Mouse (Mus musculus): ENCODE measurements around the gene Gpsm2. TPM values are rescaled to one million over a fixed set of nuclear protein-coding genes. Genes with fewer than 3 reads are reported as not detected.

The Gpsm2 gene
- polyA plus RNA-seq, 2 experiments, result 20.1 to 48.6 TPM

- peak; percentile 73 for ATAC-seq (ENCODE audit: insufficient read depth)
- H3K9ac ChIP-seq (replicated peaks), result peak overlapping the region; percentile 23; the same call in 1 of the 2 replicates
- 19% methylated on average over 6 of the region's 6 CpGs for WGBS (ENCODE audit: insufficient replicate concordance)
- H3K27me3 ChIP-seq (ENCODE audit: control insufficient read depth, insufficient read depth, low read length), result no peaks in the 10 kb centered on the region
- TF ChIP-seq CTCF (IDR thresholded peaks at IDR 0.05; ENCODE audit: low read depth), result no peak
- no peak for TF ChIP-seq EP300 (IDR thresholded peaks at IDR 0.05; ENCODE audit: low read depth)
- DNase-seq (ENCODE audit: low read depth in 3 of 3, low spot score in 3 of 3), result peak; percentile 55 to 67 (median 60)
- peak overlapping the region; percentile 28 to 42; a peak in 3 of 4 replicates for H3K4me3 ChIP-seq (ENCODE audit: insufficient read depth in 1 of 2, low read depth in 2 of 2, low read length in 2 of 2)
- H3K4me1 ChIP-seq (replicated peaks; ENCODE audit: control insufficient read depth in 2 of 2, insufficient read depth in 2 of 2, low read length in 1 of 2), result peaks cover 46 to 49% of the 10 kb centered on the region in 2 experiments
- peak overlapping the region; percentile 79 for H3K27ac ChIP-seq
- no peaks in the 10 kb centered on the region for H3K36me3 ChIP-seq (replicated peaks; ENCODE audit: control insufficient read depth, insufficient read depth, low read depth)
- H3K4me2 ChIP-seq (ENCODE audit: low read depth), result peak overlapping the region; percentile 61
- H3K9me3 ChIP-seq (ENCODE audit: control insufficient read depth, low read length), result no peaks in the 10 kb centered on the region
Observed at GRCm38 (mm10) chr3:108751061-108751460, 29.0 kb upstream of the Gpsm2 start.

- Histone ChIP-seq H3K27ac (no peak overlapping the region), H3K9ac (replicated peaks) (no peak overlapping the region), H3K27me3 (ENCODE audit: control insufficient read depth, insufficient read depth, low read length) (no peaks in the 10 kb centered on the region), H3K4me3 (ENCODE audit: insufficient read depth in 1 of 2, low read depth in 2 of 2, low read length in 2 of 2) (no peak overlapping the region), H3K4me1 (replicated peaks; ENCODE audit: control insufficient read depth in 2 of 2, insufficient read depth in 2 of 2, low read length in 1 of 2) (peaks cover 8 to 15% of the 10 kb centered on the region in 2 experiments), H3K9me3 (ENCODE audit: control insufficient read depth, low read length) (no peaks in the 10 kb centered on the region), H3K36me3 (replicated peaks; ENCODE audit: control insufficient read depth, insufficient read depth, low read depth) (no peaks in the 10 kb centered on the region), H3K4me2 (ENCODE audit: low read depth) (no peak overlapping the region)
- WGBS (ENCODE audit: insufficient replicate concordance), result 83% methylated on average over 4 of the region's 4 CpGs
- DNase-seq (ENCODE audit: low read depth in 3 of 3, low spot score in 3 of 3) (no peak), ATAC-seq (ENCODE audit: insufficient read depth) (no peak)
- TF ChIP-seq EP300 (IDR thresholded peaks at IDR 0.05; ENCODE audit: low read depth), result no peak
- no peak for TF ChIP-seq CTCF (IDR thresholded peaks at IDR 0.05; ENCODE audit: low read depth)
Observed at GRCm38 (mm10) chr3:108744060-108744459, 22.0 kb upstream of the Gpsm2 start.

GRCm38 (mm10) chr3:108739045-108739708, 17.1 kb upstream of the Gpsm2 start, which contains the start of gene Aknad1:
Gene Aknad1, plus strand, starts transcription at chr3:108739658.
- no peak within 1 kb of the TSS for H3K4me3 ChIP-seq (ENCODE audit: insufficient read depth in 1 of 2, low read depth in 2 of 2, low read length in 2 of 2)
- no peaks in the 10 kb centered on the region for H3K9me3 ChIP-seq (ENCODE audit: control insufficient read depth, low read length)
- no peaks in the 10 kb centered on the region; the same call in 1 of the 2 replicates for H3K27me3 ChIP-seq (ENCODE audit: control insufficient read depth, insufficient read depth, low read length)
- no peak for ATAC-seq (ENCODE audit: insufficient read depth)
- WGBS (ENCODE audit: insufficient replicate concordance), result 52% methylated on average over 8 of the region's 8 CpGs
- no peak within 1 kb of the TSS for H3K27ac ChIP-seq
- TF ChIP-seq EP300 (IDR thresholded peaks at IDR 0.05; ENCODE audit: low read depth) (no peak), CTCF (IDR thresholded peaks at IDR 0.05; ENCODE audit: low read depth) (no peak)
- H3K9ac ChIP-seq (replicated peaks), result no peak within 1 kb of the TSS
- H3K4me1 ChIP-seq (replicated peaks; ENCODE audit: control insufficient read depth in 2 of 2, insufficient read depth in 2 of 2, low read length in 1 of 2), result peaks cover 5 to 12% of the 10 kb centered on the region in 2 experiments
- no peaks in the 10 kb centered on the region for H3K36me3 ChIP-seq (replicated peaks; ENCODE audit: control insufficient read depth, insufficient read depth, low read depth)
- H3K4me2 ChIP-seq (ENCODE audit: low read depth), result no peak within 1 kb of the TSS
- no peak for DNase-seq (ENCODE audit: low read depth in 3 of 3, low spot score in 3 of 3)

GRCm38 (mm10) chr3:108737761-108738160, 15.7 kb upstream of the Gpsm2 start:
- WGBS (ENCODE audit: insufficient replicate concordance), result 62% methylated on average over 3 of the region's 3 CpGs
- ATAC-seq (ENCODE audit: insufficient read depth) (no peak), DNase-seq (ENCODE audit: low read depth in 3 of 3, low spot score in 3 of 3) (no peak)
- TF ChIP-seq EP300 (IDR thresholded peaks at IDR 0.05; ENCODE audit: low read depth) (no peak), CTCF (IDR thresholded peaks at IDR 0.05; ENCODE audit: low read depth) (no peak)
- H3K4me2 ChIP-seq (ENCODE audit: low read depth), result no peak overlapping the region
- H3K27me3 ChIP-seq (ENCODE audit: control insufficient read depth, insufficient read depth, low read length), result no peaks in the 10 kb centered on the region; the same call in 1 of the 2 replicates
- H3K4me1 ChIP-seq (replicated peaks; ENCODE audit: control insufficient read depth in 2 of 2, insufficient read depth in 2 of 2, low read length in 1 of 2), result peaks cover 0 to 2% of the 10 kb centered on the region in 2 experiments; a peak in 1 of 4 replicates
- H3K27ac ChIP-seq, result no peak overlapping the region
- no peaks in the 10 kb centered on the region for H3K36me3 ChIP-seq (replicated peaks; ENCODE audit: control insufficient read depth, insufficient read depth, low read depth)
- no peak overlapping the region for H3K4me3 ChIP-seq (ENCODE audit: insufficient read depth in 1 of 2, low read depth in 2 of 2, low read length in 2 of 2)
- no peak overlapping the region for H3K9ac ChIP-seq (replicated peaks)
- no peaks in the 10 kb centered on the region for H3K9me3 ChIP-seq (ENCODE audit: control insufficient read depth, low read length)

- Histone ChIP-seq H3K9me3 (ENCODE audit: control insufficient read depth, low read length) (no peaks in the 10 kb centered on the region), H3K36me3 (replicated peaks; ENCODE audit: control insufficient read depth, insufficient read depth, low read depth) (no peaks in the 10 kb centered on the region), H3K27ac (no peak overlapping the region), H3K27me3 (ENCODE audit: control insufficient read depth, insufficient read depth, low read length) (no peaks in the 10 kb centered on the region), H3K4me2 (ENCODE audit: low read depth) (peak overlapping the region; percentile 52), H3K4me3 (ENCODE audit: insufficient read depth in 1 of 2, low read depth in 2 of 2, low read length in 2 of 2) (0 out of 4 replicates have a peak overlapping the region, but pooled peaks of 1 of the 2 experiments have one; percentile 13), H3K9ac (replicated peaks) (no peak overlapping the region; the same call in 1 of the 2 replicates), H3K4me1 (replicated peaks; ENCODE audit: control insufficient read depth in 2 of 2, insufficient read depth in 2 of 2, low read length in 1 of 2) (peaks cover 2 to 3% of the 10 kb centered on the region in 2 experiments; a peak in 3 of 4 replicates)
- TF ChIP-seq CTCF (IDR thresholded peaks at IDR 0.05; ENCODE audit: low read depth) (no peak), EP300 (IDR thresholded peaks at IDR 0.05; ENCODE audit: low read depth) (no peak)
- WGBS (ENCODE audit: insufficient replicate concordance), result 24% methylated on average over 12 of the region's 12 CpGs
- DNase-seq (ENCODE audit: low read depth in 3 of 3, low spot score in 3 of 3) (peak in 1 of 3 experiments; percentile 50), ATAC-seq (ENCODE audit: insufficient read depth) (peak; percentile 82)
Observed at GRCm38 (mm10) chr3:108730316-108730715, 8.2 kb upstream of the Gpsm2 start.

All from liver, embryonic 14.5 days (tissue).